Mouse (Mus musculus) hindbrain, embryonic 15.5 days (tissue): ENCODE results near the gene Zfp992. TPM values are rescaled to one million over a fixed set of nuclear protein-coding genes. Genes with fewer than 3 reads are reported as not detected.
"Not testable (repeated sequence)": the region's sequence is repeated elsewhere in the genome, so short reads cannot be mapped to it uniquely, and the experiment has no call there.

Experiments
- ATAC-seq: fragments of 200-750 bp; cut with Nextera tagmentation; 2 replicates; pipeline ENCODE4 v1.8.0; 2017; ENCODE audit warnings: low read depth, moderate number of reproducible peaks, moderate TSS enrichment; ENCODE audit not compliant: low FRiP score
- H3K27ac ChIP-seq: fragments of 300-500 bp; sonication (generic); replicated peaks from 2 replicates; pipeline ENCODE4 v1.5.1; 2015; ENCODE audit warnings: mild to moderate bottlenecking, inconsistent platforms
- H3K27me3 ChIP-seq: fragments of 300-500 bp; sonication (generic); 2 replicates; pipeline ENCODE4 v1.6.1; 2015; ENCODE audit warnings: control low read depth, inconsistent platforms
- H3K36me3 ChIP-seq: fragments of 300-500 bp; sonication (generic); 2 replicates; pipeline ENCODE4 v1.6.1; 2015; ENCODE audit warnings: control low read depth, inconsistent platforms
- H3K4me1 ChIP-seq: fragments of 300-500 bp; sonication (generic); replicated peaks from 2 replicates; pipeline ENCODE4 v1.6.1; 2015; ENCODE audit warnings: control low read depth, inconsistent platforms
- H3K4me2 ChIP-seq: fragments of 300-500 bp; sonication (generic); 2 replicates; pipeline ENCODE4 v1.6.1; 2015; ENCODE audit warnings: moderate library complexity, mild to moderate bottlenecking, inconsistent platforms
- H3K4me3 ChIP-seq: fragments of 300-500 bp; sonication (generic); 2 replicates; pipeline ENCODE4 v1.5.1; 2015; ENCODE audit warnings: mild to moderate bottlenecking, inconsistent platforms
- H3K9ac ChIP-seq: fragments of 300-500 bp; sonication (generic); 2 replicates; pipeline ENCODE4 v1.6.1; 2015; ENCODE audit warnings: inconsistent platforms
- H3K9me3 ChIP-seq: fragments of 300-500 bp; sonication (generic); 2 replicates; pipeline ENCODE4 v1.6.1; 2016; ENCODE audit warnings: control low read depth, inconsistent platforms
- WGBS: fragments of 180-500 bp; shearing (Covaris S2); methylation state at CpG from one replicate; pipeline ENCODE4 v1.1.7; 2015; 5-methylcytosine and 5-hydroxymethylcytosine counted together
- polyA plus RNA-seq: library from polyadenylated mRNA; unstranded; fragments of >200 nt; fragmentation: Nextera tagmentation; extraction: Ambion mirVana; gene quantifications from 2 replicates; pipeline ENCODE4 v1.2.1, GENCODE M21; 2015

The Zfp992 gene
- polyA plus RNA-seq, 1 experiment from 2014 or later, result 2.2 TPM

GRCm38 (mm10) chr4:146455321-146455721 is 6.5 kb downstream of the Zfp992 start:
- H3K4me3 ChIP-seq, result no peak overlapping the region
- H3K4me2 ChIP-seq, result no peak overlapping the region
- H3K4me1 ChIP-seq, result no peaks in the 10 kb centered on the region
- ATAC-seq, result peak; percentile 50
- H3K9me3 ChIP-seq, result peaks cover 59% of the 10 kb centered on the region
- 96% methylated on average over 7 of the region's 7 CpGs for WGBS
- H3K9ac ChIP-seq, result no peak overlapping the region
- no peaks in the 10 kb centered on the region for H3K27me3 ChIP-seq
- H3K36me3 ChIP-seq, result 0 out of 2 replicates have a peak, but pooled peaks cover 3% of the 10 kb centered on the region
- no peak overlapping the region for H3K27ac ChIP-seq

GRCm38 (mm10) chr4:146456061-146456726 is 7.4 kb downstream of the Zfp992 start:
- 73% methylated on average over 4 of the region's 4 CpGs for WGBS
- Histone ChIP-seq H3K4me2 (no peak overlapping the region), H3K27ac (no peak overlapping the region), H3K4me1 (no peaks in the 10 kb centered on the region), H3K4me3 (no peak overlapping the region), H3K36me3 (0 out of 2 replicates have a peak, but pooled peaks cover 3% of the 10 kb centered on the region), H3K27me3 (no peaks in the 10 kb centered on the region), H3K9ac (no peak overlapping the region), H3K9me3 (peaks cover 63% of the 10 kb centered on the region)
- no peak for ATAC-seq

GRCm38 (mm10) chr4:146457126-146457525 is 8.3 kb downstream of the Zfp992 start:
- H3K36me3 ChIP-seq, result 0 out of 2 replicates have a peak, but pooled peaks cover 3% of the 10 kb centered on the region
- no peak for ATAC-seq

GRCm38 (mm10) chr4:146457720-146458119 is 8.9 kb downstream of the Zfp992 start:
- H3K9ac ChIP-seq, result no peak overlapping the region
- H3K4me1 ChIP-seq, result no peaks in the 10 kb centered on the region
- no peaks in the 10 kb centered on the region for H3K27me3 ChIP-seq
- WGBS, result 63% methylated on average over 1 of the region's 1 CpGs
- H3K36me3 ChIP-seq, result 0 out of 2 replicates have a peak, but pooled peaks cover 3% of the 10 kb centered on the region
- 0 out of 2 replicates have a peak, but pooled peaks have one; percentile 32 for ATAC-seq
- peaks cover 61% of the 10 kb centered on the region for H3K9me3 ChIP-seq
- no peak overlapping the region for H3K27ac ChIP-seq
- no peak overlapping the region for H3K4me2 ChIP-seq
- no peak overlapping the region for H3K4me3 ChIP-seq

More at GRCm38 (mm10) chr4:146457126-146457525, 8.3 kb downstream of the Zfp992 start:
- WGBS, result 61% methylated on average over 2 of the region's 2 CpGs
- no peaks in the 10 kb centered on the region for H3K27me3 ChIP-seq
- no peak overlapping the region for H3K4me3 ChIP-seq
- peaks cover 64% of the 10 kb centered on the region for H3K9me3 ChIP-seq
- H3K4me1 ChIP-seq, result no peaks in the 10 kb centered on the region
- no peak overlapping the region for H3K27ac ChIP-seq
- no peak overlapping the region for H3K4me2 ChIP-seq
- H3K9ac ChIP-seq, result no peak overlapping the region

GRCm38 (mm10) chr4:146459822-146460221 is 11.0 kb downstream of the Zfp992 start:
- H3K36me3 ChIP-seq, ATAC-seq, H3K27me3 ChIP-seq, H3K4me1 ChIP-seq, H3K9ac ChIP-seq, H3K27ac ChIP-seq, H3K4me2 ChIP-seq, H3K4me3 ChIP-seq: not testable (repeated sequence)
- WGBS, result 84% methylated on average over 5 of the region's 5 CpGs
- peaks cover 53% of the 10 kb centered on the region for H3K9me3 ChIP-seq

GRCm38 (mm10) chr4:146460685-146461084 is 11.9 kb downstream of the Zfp992 start:
- not testable (repeated sequence) for H3K9ac ChIP-seq, H3K36me3 ChIP-seq, H3K4me1 ChIP-seq, H3K4me3 ChIP-seq, H3K27me3 ChIP-seq, H3K4me2 ChIP-seq, ATAC-seq, H3K27ac ChIP-seq
- WGBS, result 83% methylated on average over 5 of the region's 5 CpGs
- H3K9me3 ChIP-seq, result peaks cover 51% of the 10 kb centered on the region

GRCm38 (mm10) chr4:146463649-146464351 is 15.0 kb downstream of the Zfp992 start:
- H3K4me2 ChIP-seq, ATAC-seq: not testable (repeated sequence)
- WGBS, result 92% methylated on average over 19 of the region's 19 CpGs

GRCm38 (mm10) chr4:146469984-146470383 is 21.2 kb downstream of the Zfp992 start:
- not testable (repeated sequence) for H3K4me1 ChIP-seq, H3K9ac ChIP-seq, H3K36me3 ChIP-seq, H3K4me2 ChIP-seq, H3K4me3 ChIP-seq, H3K27ac ChIP-seq, H3K27me3 ChIP-seq
- H3K9me3 ChIP-seq, result peaks cover 22% of the 10 kb centered on the region
- ATAC-seq, result 0 out of 2 replicates have a peak, but pooled peaks have one; percentile 54
- 92% methylated on average over 11 of the region's 12 CpGs for WGBS

More at GRCm38 (mm10) chr4:146463649-146464351, 15.0 kb downstream of the Zfp992 start:
- not testable (repeated sequence) for H3K4me1 ChIP-seq, H3K27me3 ChIP-seq, H3K4me3 ChIP-seq, H3K9ac ChIP-seq, H3K36me3 ChIP-seq, H3K27ac ChIP-seq
- peaks cover 25% of the 10 kb centered on the region; the same call in 1 of the 2 replicates for H3K9me3 ChIP-seq

GRCm38 (mm10) chr4:146474181-146474580 is 25.4 kb downstream of the Zfp992 start:
- H3K4me3 ChIP-seq, H3K4me2 ChIP-seq, H3K36me3 ChIP-seq, H3K9ac ChIP-seq, H3K27ac ChIP-seq, H3K27me3 ChIP-seq, H3K4me1 ChIP-seq: not testable (repeated sequence)
- no CpG with 5 or more reads among the region's 1 CpGs for WGBS
- H3K9me3 ChIP-seq, result peaks cover 45% of the 10 kb centered on the region
- ATAC-seq, result peak; percentile 44; the same call in 1 of the 2 replicates

GRCm38 (mm10) chr4:146474716-146475676 is 26.2 kb downstream of the Zfp992 start:
- not testable (repeated sequence) for H3K27ac ChIP-seq, H3K4me2 ChIP-seq, H3K9ac ChIP-seq, H3K4me1 ChIP-seq, H3K4me3 ChIP-seq, H3K36me3 ChIP-seq, H3K27me3 ChIP-seq
- peak; percentile 82 for ATAC-seq
- WGBS, result 59% methylated on average over 75 of the region's 94 CpGs
- peaks cover 42% of the 10 kb centered on the region for H3K9me3 ChIP-seq

- ATAC-seq, H3K4me3 ChIP-seq: not testable (repeated sequence)
- WGBS, result 93% methylated on average over 2 of the region's 2 CpGs
Measured at GRCm38 (mm10) chr4:146476260-146476659, 27.4 kb downstream of the Zfp992 start.

More at GRCm38 (mm10) chr4:146476260-146476659, 27.4 kb downstream of the Zfp992 start:
- peaks cover 49% of the 10 kb centered on the region for H3K9me3 ChIP-seq
- H3K27ac ChIP-seq, H3K36me3 ChIP-seq, H3K4me1 ChIP-seq, H3K9ac ChIP-seq, H3K27me3 ChIP-seq, H3K4me2 ChIP-seq: not testable (repeated sequence)
